Mouse (Mus musculus) inflammation-experienced regulatory T-cells, adult 6 months (primary cell): ENCODE data around the gene Grap. TPM values are rescaled to one million over a fixed set of nuclear protein-coding genes. Genes with fewer than 3 reads are reported as not detected.
"Not testable (repeated sequence)": the region's sequence is repeated elsewhere in the genome, so short reads cannot be mapped to it uniquely, and the experiment has no call there.

Experiments used
- ATAC-seq: one replicate; pipeline ENCODE4 v1.8.0; 2017
- polyA plus RNA-seq, 3 experiments: library from polyadenylated mRNA; unstranded; fragments of 100-300 nt; shearing (Covaris generic); gene quantifications; one replicate each; pipeline ENCODE4 v1.2.1; 2017

Grap gene
- polyA plus RNA-seq, 3 experiments from 2014 or later: 180 to 210 (median 192) TPM

GRCm38 (mm10) chr11:61639601-61640177 lies 13.4 kb upstream of the Grap start:
- ATAC-seq: no peak

GRCm38 (mm10) chr11:61640585-61640984 lies 12.5 kb upstream of the Grap start:
- ATAC-seq: not testable (repeated sequence)

DNA sequence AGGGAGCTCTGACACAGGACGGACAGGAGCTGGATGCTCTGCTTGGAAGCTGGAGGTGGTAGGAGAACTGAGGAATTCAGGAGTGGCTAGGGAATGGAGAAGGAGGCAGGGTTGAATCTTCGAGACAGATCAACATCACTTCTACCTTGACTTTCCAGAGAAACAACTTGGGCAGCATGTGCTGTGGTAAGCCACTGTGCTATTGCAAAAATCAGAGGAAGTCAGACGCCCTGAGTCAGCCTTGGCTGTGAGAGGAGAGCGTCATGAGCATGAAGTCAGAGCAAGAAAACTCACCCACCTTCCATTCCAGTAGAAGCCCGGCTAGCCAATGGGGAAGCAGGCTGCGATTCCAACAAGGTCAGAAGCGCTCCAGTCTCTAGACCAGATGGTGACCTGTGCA lies 11.0 kb upstream of the Grap start:
- ATAC-seq: no peak

GRCm38 (mm10) chr11:61643184-61643961 lies 9.7 kb upstream of the Grap start:
- no peak for ATAC-seq

GRCm38 (mm10) chr11:61644576-61645326 lies 8.3 kb upstream of the Grap start:
- ATAC-seq: peak; percentile 63

DNA sequence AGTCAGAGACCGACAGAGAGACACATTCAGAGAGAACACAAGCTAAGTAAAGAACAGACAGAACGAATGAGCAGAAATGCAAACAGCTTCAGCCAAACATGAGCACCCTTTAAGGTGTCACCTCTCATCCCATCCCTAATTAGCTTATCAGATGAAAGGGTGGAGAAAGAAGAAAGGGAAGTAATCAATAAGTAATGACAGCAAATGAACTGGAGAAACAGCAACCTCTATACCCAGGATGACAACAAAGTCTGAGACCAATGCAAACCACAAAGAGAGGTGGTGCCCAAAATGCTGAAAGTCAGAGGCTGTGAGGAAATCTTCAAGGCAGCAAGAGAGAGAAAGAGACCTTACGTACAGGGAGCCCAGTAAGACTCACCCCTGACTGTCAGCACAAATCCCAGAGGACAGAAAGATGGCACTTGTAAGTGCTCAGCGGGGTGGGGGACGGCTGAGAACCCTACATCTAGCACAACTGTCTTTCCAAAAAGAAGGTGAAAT lies 7.7 kb upstream of the Grap start:
- no peak for ATAC-seq

DNA sequence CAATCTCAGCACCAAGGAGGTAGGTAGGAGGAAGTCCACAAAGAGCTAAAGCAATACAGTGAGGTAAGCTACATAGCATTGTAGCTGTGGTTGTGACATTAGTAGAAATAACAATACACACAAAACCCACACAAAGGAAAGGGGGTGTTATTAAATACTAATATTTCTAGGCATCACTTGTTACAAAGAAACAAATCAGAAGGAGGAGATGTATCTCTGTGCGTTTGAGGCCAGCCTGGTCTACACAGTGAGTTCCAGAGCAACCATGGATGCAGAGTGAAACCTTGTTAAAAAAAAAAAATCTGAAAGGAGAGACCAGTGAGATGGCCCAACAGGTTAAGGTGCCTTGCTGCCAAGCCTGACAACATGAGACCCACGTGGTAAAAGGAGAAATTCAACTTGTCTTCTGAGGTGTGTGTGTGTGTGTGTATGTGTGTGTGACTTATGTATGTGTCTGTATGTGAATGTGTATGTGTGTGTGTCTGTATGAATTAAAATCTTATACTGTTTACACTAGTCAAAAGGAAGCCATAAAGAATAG lies 6.5 kb upstream of the Grap start:
- ATAC-seq: no peak

- ATAC-seq: peak; percentile 64
Observed at GRCm38 (mm10) chr11:61647110-61647910, 5.8 kb upstream of the Grap start.

- no peak for ATAC-seq
Observed at GRCm38 (mm10) chr11:61647956-61648748, 4.9 kb upstream of the Grap start.

- no peak for ATAC-seq
Observed at GRCm38 (mm10) chr11:61648749-61649115, 4.3 kb upstream of the Grap start.

GRCm38 (mm10) chr11:61649163-61649580 lies 3.9 kb upstream of the Grap start:
- no peak for ATAC-seq

DNA sequence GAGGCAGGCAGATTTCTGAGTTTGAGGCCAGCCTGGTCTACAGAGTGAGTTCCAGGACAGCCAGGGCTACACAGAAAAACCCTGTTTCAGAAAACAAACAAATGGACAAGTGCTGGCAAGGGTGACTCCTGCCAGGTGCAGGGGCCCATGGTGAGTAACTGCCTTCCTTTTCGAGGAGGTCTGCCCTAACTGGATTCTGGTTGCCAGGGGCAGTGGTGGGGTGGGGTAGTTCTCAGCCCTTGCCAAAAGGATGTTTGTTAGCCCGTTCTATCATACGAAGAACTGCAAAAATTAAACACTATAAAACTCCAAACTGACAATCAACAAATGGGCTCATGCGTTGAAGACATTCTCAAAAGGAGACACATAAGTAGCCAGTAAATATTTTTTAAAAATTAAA lies 3.4 kb upstream of the Grap start:
- no peak for ATAC-seq

DNA sequence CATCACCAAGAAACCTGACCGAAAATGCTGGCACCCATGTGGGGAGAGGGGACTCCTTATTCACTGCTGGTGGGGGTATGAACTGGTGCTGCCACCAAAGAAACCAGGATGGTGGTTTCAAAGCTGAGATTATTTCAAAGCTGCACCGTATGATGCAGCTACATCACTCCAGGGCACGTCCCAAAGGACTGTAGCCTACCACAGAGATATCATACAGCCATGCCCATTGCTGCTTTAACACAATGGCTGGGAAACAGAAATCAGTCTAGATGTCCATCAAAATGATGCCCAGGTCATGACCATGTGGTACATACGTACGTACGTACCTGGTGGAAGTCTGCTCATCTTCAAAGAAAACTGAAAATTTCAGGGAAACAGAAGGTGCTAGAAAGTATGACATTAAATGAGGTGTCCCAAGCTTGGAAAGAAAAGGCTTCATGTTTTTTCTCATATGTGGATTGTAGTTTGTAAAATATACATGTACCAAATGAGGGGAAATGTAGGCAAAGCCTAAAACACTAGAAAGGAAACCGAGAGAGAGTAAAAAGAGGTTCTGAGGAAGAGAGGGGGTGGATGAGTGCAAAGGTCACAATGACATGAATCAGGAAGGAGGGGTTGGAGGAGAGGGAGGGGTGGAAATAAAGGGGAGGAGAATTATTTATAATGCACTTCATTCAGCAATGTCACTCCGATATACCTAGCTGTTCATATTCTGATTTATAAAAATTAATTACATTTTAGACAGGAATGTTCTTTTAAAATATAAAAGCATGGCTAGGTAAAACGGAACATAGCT lies 2.4 kb upstream of the Grap start:
- no peak for ATAC-seq

DNA sequence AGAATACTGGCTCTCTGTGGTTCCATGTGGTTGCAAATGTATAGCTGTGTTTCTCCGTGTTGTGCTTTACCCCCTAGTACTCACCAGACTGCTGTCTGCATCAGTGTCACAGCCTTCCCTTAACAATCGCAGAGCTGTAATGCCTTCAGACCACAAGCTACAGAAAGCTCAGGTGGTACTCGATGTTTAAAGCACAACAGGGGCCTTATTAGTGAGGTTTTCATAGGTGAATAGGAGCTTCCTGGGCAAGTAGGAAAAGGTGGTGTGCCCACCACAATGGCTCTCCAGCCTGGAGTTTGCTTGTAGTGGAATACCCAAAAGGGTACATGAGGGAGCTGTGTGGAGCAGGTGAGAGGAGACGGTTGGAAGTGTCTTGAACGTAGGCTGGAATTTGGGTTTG lies 849 bp upstream of the Grap start:
- ATAC-seq: no peak

DNA sequence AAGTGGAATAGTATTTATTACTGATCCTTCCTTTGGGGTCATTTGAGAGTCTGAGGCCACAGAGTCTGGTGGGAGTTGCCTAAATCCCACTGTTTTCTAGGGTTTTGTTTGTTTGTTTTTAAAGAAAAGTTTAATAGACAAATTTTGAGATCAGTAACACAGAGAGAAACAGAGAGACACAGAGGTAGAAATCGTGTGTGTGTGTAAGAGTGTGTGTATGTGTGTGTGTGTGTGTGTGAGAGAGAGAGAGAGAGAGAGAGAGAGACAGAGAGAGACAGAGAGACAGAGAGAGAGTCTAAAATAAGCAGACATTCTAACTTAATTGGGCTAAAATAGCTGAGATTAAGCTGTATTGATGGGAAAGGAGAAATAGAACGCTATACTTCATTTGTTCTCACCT lies 503 bp downstream of the Grap start:
- no peak for ATAC-seq

- ATAC-seq: no peak
Observed at GRCm38 (mm10) chr11:61654786-61655311, 1.8 kb downstream of the Grap start.

DNA sequence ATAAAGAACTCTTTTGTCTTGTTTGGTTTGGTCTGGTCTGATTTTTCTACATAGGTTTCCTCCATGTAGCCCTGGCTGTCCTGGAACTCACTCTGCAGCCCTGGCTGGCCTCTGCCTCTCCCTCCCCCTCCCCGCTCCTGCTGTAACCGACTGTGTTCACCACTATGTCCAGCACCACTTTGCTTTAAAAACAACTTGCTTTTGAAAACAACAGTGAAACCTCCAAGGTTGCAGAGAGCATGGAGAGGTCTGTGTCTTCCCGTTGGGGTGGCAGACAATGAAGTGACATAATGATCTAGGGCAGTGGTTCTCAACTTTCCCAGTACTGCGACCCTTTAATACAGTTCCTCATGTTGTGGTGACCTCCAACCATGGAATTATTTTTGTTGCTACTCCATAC lies 2.6 kb downstream of the Grap start:
- no peak for ATAC-seq

DNA sequence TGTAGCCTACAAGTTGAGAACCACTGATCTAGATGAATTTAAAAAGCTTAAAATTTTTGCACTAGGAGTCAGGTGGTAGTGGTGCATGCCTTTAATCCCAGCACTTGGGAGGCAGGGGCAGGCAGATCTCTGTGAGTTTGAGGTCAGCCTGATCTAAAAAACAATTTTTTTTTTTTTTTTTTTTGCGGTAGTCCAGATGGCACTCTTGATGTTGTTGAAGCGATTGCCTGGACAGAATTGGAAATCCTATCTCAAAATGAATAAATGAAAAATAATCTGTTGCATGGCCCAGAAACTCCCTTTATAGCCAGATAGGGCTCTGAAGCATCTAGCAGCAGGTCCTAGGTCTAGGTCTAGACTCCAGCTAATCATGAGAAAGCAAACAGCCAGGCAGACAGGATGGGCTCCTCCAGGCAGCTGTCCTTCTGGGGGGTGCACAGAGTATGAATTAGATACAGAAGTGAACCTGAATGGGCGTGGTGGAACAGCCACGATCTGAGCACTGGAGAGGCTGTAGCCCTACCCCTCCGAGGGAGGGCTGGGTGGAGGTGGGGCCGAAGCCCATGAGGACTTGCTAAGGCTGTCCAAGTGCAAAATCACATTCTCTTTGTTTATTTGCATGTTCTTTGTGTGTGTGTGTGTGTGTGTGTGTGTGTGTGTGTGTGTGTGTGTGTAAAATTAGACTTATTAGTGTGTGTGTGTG lies 3.2 kb downstream of the Grap start:
- no peak for ATAC-seq

- no peak for ATAC-seq
Observed at GRCm38 (mm10) chr11:61657432-61657831, 4.4 kb downstream of the Grap start.
